13 mouse cellular contexts compared by ENCODE assay signal in the genomic region with DNA sequence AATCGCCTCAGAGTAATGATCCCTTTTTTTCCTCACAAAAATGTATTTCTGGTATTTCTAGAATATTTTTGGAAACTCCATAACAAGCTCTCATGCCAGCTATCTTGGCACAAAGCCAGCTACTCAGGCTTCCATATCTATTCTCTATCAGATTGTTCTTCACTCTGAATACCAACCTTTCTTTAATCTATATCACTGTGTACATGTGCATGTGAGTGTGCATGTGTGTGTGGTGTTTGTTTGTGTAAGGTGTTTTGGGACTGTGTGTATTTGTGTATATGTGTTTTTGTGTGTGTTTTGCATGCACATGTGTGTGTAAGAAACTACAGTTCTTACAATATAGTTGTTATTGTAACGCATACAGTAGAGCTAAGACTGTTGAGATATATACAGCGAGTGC.
DNase-seq lines count a peak whose midpoint lies in the region; ATAC-seq lines count a peak whose summit lies in the region.
"Had no signal": no experiment of that assay in that cellular context is flagged by ENCODE, and none has a peak within 500 bp of the region (broad histone marks: within the 10 kb centered on the region; RNA-seq: fewer than 3 reads in every experiment).

No protein-coding gene starts in this region.

- DNase-seq in left cerebral cortex, postnatal 25 days (ENCODE audit: low spot score in 2 of 2) = peak; percentile 21 to 23
- no peak for DNase-seq in left cerebral cortex, postnatal 36 days (ENCODE audit: low spot score in 2 of 2)
- no peak for DNase-seq in forebrain, embryonic 10.5 days (ENCODE audit: extremely low spot score, low spot score)
- no peak for DNase-seq in kidney, postnatal 14 days
- DNase-seq: gastrocnemius, postnatal 36 days; kidney, adult 11 months; lung, postnatal 14 days; thymus, postnatal 36 days had no signal

- H3K4me1 ChIP-seq in forebrain, embryonic 10.5 days = peaks cover 10% of the 10 kb centered on the region
- H3K4me1 ChIP-seq in forebrain, embryonic 16.5 days (replicated peaks; ENCODE audit: control insufficient read depth, insufficient read depth, low read length) = peaks cover 11% of the 10 kb centered on the region
- H3K4me1 ChIP-seq in midbrain, embryonic 16.5 days (ENCODE audit: control insufficient read depth, insufficient read depth, low read length) = peaks cover 2% of the 10 kb centered on the region; the same call in 1 of the 2 replicates
- H3K4me1 ChIP-seq: stomach, embryonic 15.5 days had no signal

- H3K4me2 ChIP-seq in forebrain, embryonic 16.5 days (ENCODE audit: low read length) = no peak overlapping the region
- H3K4me2 ChIP-seq in midbrain, embryonic 16.5 days (ENCODE audit: low read length) = no peak overlapping the region
- H3K4me2 ChIP-seq: stomach, embryonic 15.5 days had no signal

- no peak overlapping the region for H3K9ac ChIP-seq in forebrain, embryonic 16.5 days (replicated peaks; ENCODE audit: low read depth, low read length)
- H3K9ac ChIP-seq in midbrain, embryonic 16.5 days (ENCODE audit: low read depth, low read length) = no peak overlapping the region
- H3K9ac ChIP-seq: stomach, embryonic 15.5 days had no signal

- 93% methylated on average over 3 of the region's 3 CpGs for WGBS in forebrain, embryonic 10.5 days
- WGBS in forebrain, embryonic 16.5 days = 30% methylated on average over 3 of the region's 3 CpGs
- 88% methylated on average over 3 of the region's 3 CpGs for WGBS in midbrain, embryonic 16.5 days

- peak; percentile 21 for ATAC-seq in forebrain, embryonic 16.5 days
- peak; percentile 32; the same call in 1 of the 2 replicates for ATAC-seq in midbrain, embryonic 16.5 days
- ATAC-seq in megakaryocyte-erythroid progenitor cell, adult 5-6 weeks (replicated peaks; ENCODE audit: low FRiP score, low TSS enrichment, poor library complexity, severe bottlenecking) = no peak
- ATAC-seq: Patski had no signal

- no peaks in the 10 kb centered on the region for H3K36me3 ChIP-seq in forebrain, embryonic 10.5 days (replicated peaks)
- no peaks in the 10 kb centered on the region for H3K36me3 ChIP-seq in forebrain, embryonic 16.5 days (ENCODE audit: control insufficient read depth, insufficient read depth)
- H3K36me3 ChIP-seq in midbrain, embryonic 16.5 days (ENCODE audit: control insufficient read depth, insufficient read depth, low read length) = 0 out of 2 replicates have a peak, but pooled peaks cover 3% of the 10 kb centered on the region
- H3K36me3 ChIP-seq: stomach, embryonic 15.5 days had no signal

- no peaks in the 10 kb centered on the region for H3K9me3 ChIP-seq in forebrain, embryonic 10.5 days
- no peaks in the 10 kb centered on the region for H3K9me3 ChIP-seq in forebrain, embryonic 16.5 days (ENCODE audit: control insufficient read depth, low read length)
- H3K9me3 ChIP-seq in midbrain, embryonic 16.5 days (replicated peaks; ENCODE audit: control insufficient read depth, low read length, poor library complexity, severe bottlenecking) = no peaks in the 10 kb centered on the region
- H3K9me3 ChIP-seq: stomach, embryonic 15.5 days had no signal

- H3K27me3 ChIP-seq in forebrain, embryonic 10.5 days (ENCODE audit: poor library complexity, severe bottlenecking) = no peaks in the 10 kb centered on the region
- H3K27me3 ChIP-seq in forebrain, embryonic 16.5 days (replicated peaks; ENCODE audit: control insufficient read depth, insufficient read depth, low read length) = no peaks in the 10 kb centered on the region
- H3K27me3 ChIP-seq in midbrain, embryonic 16.5 days (ENCODE audit: control insufficient read depth, insufficient read depth, low read depth, low read length) = no peaks in the 10 kb centered on the region
- H3K27me3 ChIP-seq: Patski; stomach, embryonic 15.5 days had no signal

- intact Hi-C loops in left cerebral cortex, postnatal 25 days (cut with DNase I) = no loop called here
- intact Hi-C loops in left cerebral cortex, postnatal 36 days (cut with DNase I) = loop anchor here (10.0 kb wide), 1 partner anchor 118 kb away; no protein-coding TSS in a partner anchor

- peak overlapping the region; percentile 66 for H3K27ac ChIP-seq in forebrain, embryonic 10.5 days
- H3K27ac ChIP-seq in forebrain, embryonic 16.5 days (ENCODE audit: low read length) = peak overlapping the region; percentile 74
- no peak overlapping the region for H3K27ac ChIP-seq in midbrain, embryonic 16.5 days (ENCODE audit: low read length)
- H3K27ac ChIP-seq: stomach, embryonic 15.5 days had no signal

- no peak overlapping the region for H3K4me3 ChIP-seq in forebrain, embryonic 10.5 days
- H3K4me3 ChIP-seq in forebrain, embryonic 16.5 days (replicated peaks; ENCODE audit: low read length) = no peak overlapping the region
- H3K4me3 ChIP-seq in midbrain, embryonic 16.5 days (ENCODE audit: low read depth, low read length) = no peak overlapping the region
- H3K4me3 ChIP-seq: stomach, embryonic 15.5 days had no signal

Comparison
In these comparisons a context has a peak if more than half of its experiments do, and no peak if none do; other contexts are left out.
1. DNase-seq: peak in left cerebral cortex, postnatal 25 days (2 of 2); none in left cerebral cortex, postnatal 36 days (0 of 2), forebrain, embryonic 10.5 days (single experiment) and kidney, postnatal 14 days (single experiment).